ENCODE assay signal across 35 mouse cellular contexts in the genomic region with DNA sequence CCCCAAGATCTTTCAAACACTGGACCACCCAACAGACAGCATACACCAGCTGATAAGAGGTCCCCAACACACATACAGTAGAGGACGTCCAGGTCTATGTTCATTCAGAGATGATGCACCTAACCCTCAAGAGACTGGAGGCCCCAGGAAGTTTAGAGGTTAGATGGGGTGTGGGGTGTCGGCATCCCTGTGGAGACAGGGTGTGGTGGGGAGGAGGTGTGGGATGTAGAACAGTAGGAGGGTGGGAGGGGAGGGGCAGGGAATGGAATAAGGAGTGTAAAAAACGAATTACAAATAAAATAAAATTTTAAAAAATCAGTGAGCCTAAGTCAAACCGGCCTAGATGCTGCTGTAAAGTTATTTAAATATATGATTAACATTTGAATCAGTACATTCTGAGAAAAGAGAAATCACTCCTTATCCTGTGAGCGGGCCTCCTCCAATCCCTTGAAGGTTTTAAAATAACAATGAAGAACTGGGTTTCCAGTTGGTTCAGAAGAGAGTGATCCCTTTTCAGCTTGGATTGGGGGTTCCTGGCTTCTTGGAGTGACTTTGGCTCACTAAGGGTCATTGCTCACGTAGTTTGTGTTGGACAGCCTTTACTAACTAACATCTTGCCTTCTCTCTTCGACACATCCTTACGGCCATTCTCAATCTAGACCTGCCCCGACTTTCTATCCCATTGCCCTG. TPM values are rescaled to one million over a fixed set of nuclear protein-coding genes. Genes with fewer than 3 reads are reported as not detected.
"Had no signal": no experiment of that assay in that cellular context is flagged by ENCODE, and none has a peak within 500 bp of the region (broad histone marks: within the 10 kb centered on the region; RNA-seq: fewer than 3 reads in every experiment).

No protein-coding gene starts in this region.

- ATAC-seq: liver, postnatal 0 days; lung, postnatal 0 days; midbrain, embryonic 13.5 days; midbrain, embryonic 15.5 days; midbrain, embryonic 16.5 days had no signal

- H3K27me3 ChIP-seq: limb, embryonic 15.5 days; midbrain, embryonic 12.5 days; midbrain, embryonic 13.5 days; midbrain, embryonic 15.5 days; neural tube, embryonic 12.5 days; neural tube, embryonic 13.5 days had no signal

- H3K9me3 ChIP-seq: limb, embryonic 10.5 days; limb, embryonic 12.5 days; limb, embryonic 13.5 days; limb, embryonic 15.5 days; liver, embryonic 13.5 days; liver, embryonic 15.5 days; lung, embryonic 15.5 days; megakaryocyte, embryonic 14.5 days; midbrain, embryonic 10.5 days; midbrain, embryonic 12.5 days; midbrain, embryonic 13.5 days; midbrain, embryonic 15.5 days; neural tube, embryonic 12.5 days; neural tube, embryonic 13.5 days had no signal

- H3K27ac ChIP-seq: limb, embryonic 10.5 days; limb, embryonic 12.5 days; limb, embryonic 13.5 days; limb, embryonic 15.5 days; liver, embryonic 13.5 days; liver, embryonic 14.5 days; liver, embryonic 15.5 days; lung, embryonic 15.5 days; macrophage; midbrain, embryonic 10.5 days; midbrain, embryonic 12.5 days; midbrain, embryonic 13.5 days; midbrain, embryonic 15.5 days; neural tube, embryonic 12.5 days; neural tube, embryonic 13.5 days had no signal

- H3K4me1 ChIP-seq: limb, embryonic 10.5 days; limb, embryonic 12.5 days; limb, embryonic 13.5 days; limb, embryonic 15.5 days; liver, embryonic 13.5 days; liver, embryonic 15.5 days; lung, embryonic 15.5 days; midbrain, embryonic 10.5 days; midbrain, embryonic 12.5 days; midbrain, embryonic 13.5 days; midbrain, embryonic 15.5 days; neural tube, embryonic 12.5 days; neural tube, embryonic 13.5 days had no signal

- DNase-seq: left cerebral cortex, postnatal 4 days; liver; liver, embryonic 13.5 days; liver, postnatal 0 days; lung, adult 18-20 months; lung, adult 2 months; lung, embryonic 14.5 days; lung, postnatal 10 days; lung, postnatal 14 days; lung, postnatal 36 days; lung, postnatal 4 days; midbrain, embryonic 14.5 days had no signal

- H3K9ac ChIP-seq: limb, embryonic 12.5 days; limb, embryonic 13.5 days; limb, embryonic 15.5 days; liver, embryonic 13.5 days; liver, embryonic 14.5 days; liver, embryonic 15.5 days; liver, postnatal 0 days; lung, embryonic 14.5 days; lung, embryonic 15.5 days; midbrain, embryonic 12.5 days; midbrain, embryonic 13.5 days; midbrain, embryonic 15.5 days; neural tube, embryonic 12.5 days; neural tube, embryonic 13.5 days had no signal

- H3K4me3 ChIP-seq: limb, embryonic 10.5 days; limb, embryonic 12.5 days; limb, embryonic 13.5 days; limb, embryonic 15.5 days; liver, embryonic 13.5 days; liver, embryonic 15.5 days; lung, embryonic 15.5 days; megakaryocyte, embryonic 14.5 days; midbrain, embryonic 10.5 days; midbrain, embryonic 12.5 days; midbrain, embryonic 13.5 days; midbrain, embryonic 15.5 days; myocyte; neural tube, embryonic 12.5 days; neural tube, embryonic 13.5 days had no signal

- H3K4me2 ChIP-seq: limb, embryonic 12.5 days; limb, embryonic 13.5 days; limb, embryonic 15.5 days; liver, embryonic 11.5 days; liver, embryonic 13.5 days; liver, embryonic 15.5 days; lung, embryonic 14.5 days; lung, embryonic 15.5 days; midbrain, embryonic 11.5 days; midbrain, embryonic 12.5 days; midbrain, embryonic 13.5 days; midbrain, embryonic 15.5 days; neural tube, embryonic 12.5 days; neural tube, embryonic 13.5 days had no signal

- H3K36me3 ChIP-seq: limb, embryonic 10.5 days; limb, embryonic 12.5 days; limb, embryonic 13.5 days; limb, embryonic 15.5 days; liver, embryonic 13.5 days; liver, embryonic 15.5 days; lung, embryonic 15.5 days; midbrain, embryonic 10.5 days; midbrain, embryonic 12.5 days; midbrain, embryonic 13.5 days; midbrain, embryonic 15.5 days; neural tube, embryonic 12.5 days; neural tube, embryonic 13.5 days had no signal

RNA-seq across cellular contexts. Expression of gene Osmr, which starts 28.7 kb away (rescaled TPM):
- total RNA-seq: megakaryocyte progenitor cell, adult 5-6 weeks; megakaryocyte-erythroid progenitor cell, adult 5-6 weeks; monocyte, adult 5-6 weeks had no signal
- polyA plus RNA-seq: liver, embryonic 11.5 days; macrophage had no signal
